Mouse (Mus musculus) thymus, adult 18-20 months (tissue): ENCODE measurements around the gene Clic4.
"Not testable (repeated sequence)": the region's sequence is repeated elsewhere in the genome, so short reads cannot be mapped to it uniquely, and the experiment has no call there.

Source experiments
- DNase-seq, 2 experiments: peaks; one replicate each; pipeline ENCODE4 v3.0.0; 2022; ENCODE audit warnings: mixed read lengths in 2 of 2

Clic4 gene

GRCm38 (mm10) chr4:135291841-135292240, 19.2 kb upstream of the Clic4 start:
- no peak for DNase-seq

GRCm38 (mm10) chr4:135291199-135291598, 18.6 kb upstream of the Clic4 start:
- no peak for DNase-seq

GRCm38 (mm10) chr4:135287975-135288374, 15.4 kb upstream of the Clic4 start:
- DNase-seq = no peak

- no peak for DNase-seq
Observed at GRCm38 (mm10) chr4:135286833-135287395, 14.3 kb upstream of the Clic4 start.

- no peak for DNase-seq
Observed at GRCm38 (mm10) chr4:135286033-135286622, 13.5 kb upstream of the Clic4 start.

GRCm38 (mm10) chr4:135285436-135285835, 12.8 kb upstream of the Clic4 start:
- no peak for DNase-seq

GRCm38 (mm10) chr4:135283875-135284274, 11.3 kb upstream of the Clic4 start:
- no peak for DNase-seq

GRCm38 (mm10) chr4:135283417-135283816, 10.8 kb upstream of the Clic4 start:
- no peak for DNase-seq

GRCm38 (mm10) chr4:135282651-135283290, 10.2 kb upstream of the Clic4 start:
- DNase-seq = no peak

GRCm38 (mm10) chr4:135280016-135280415, 7.4 kb upstream of the Clic4 start:
- not testable (repeated sequence) for DNase-seq

- no peak for DNase-seq
Observed at GRCm38 (mm10) chr4:135276681-135277379, 4.2 kb upstream of the Clic4 start.

- no peak for DNase-seq
Observed at GRCm38 (mm10) chr4:135274761-135275160, 2.1 kb upstream of the Clic4 start.

- peak in 1 of 2 experiments; percentile 43 for DNase-seq
Observed at GRCm38 (mm10) chr4:135273307-135273682, 681 bp upstream of the Clic4 start.

- peak; percentile 17 to 34 for DNase-seq
Observed at GRCm38 (mm10) chr4:135271881-135272616, 565 bp downstream of the Clic4 start.

- no peak for DNase-seq
Observed at GRCm38 (mm10) chr4:135271419-135271828, 1.2 kb downstream of the Clic4 start.

GRCm38 (mm10) chr4:135270476-135270875, 2.1 kb downstream of the Clic4 start:
- DNase-seq = no peak

GRCm38 (mm10) chr4:135269656-135270341, 2.8 kb downstream of the Clic4 start:
- no peak for DNase-seq

- no peak for DNase-seq
Observed at GRCm38 (mm10) chr4:135267521-135267920, 5.1 kb downstream of the Clic4 start.

- no peak for DNase-seq
Observed at GRCm38 (mm10) chr4:135266987-135267386, 5.6 kb downstream of the Clic4 start.

GRCm38 (mm10) chr4:135260434-135260833, 12.2 kb downstream of the Clic4 start:
- DNase-seq = no peak

GRCm38 (mm10) chr4:135258521-135258920, 14.1 kb downstream of the Clic4 start:
- DNase-seq = no peak

GRCm38 (mm10) chr4:135257881-135258476, 14.6 kb downstream of the Clic4 start:
- no peak for DNase-seq
